Mouse (Mus musculus) liver, embryonic 14 days (tissue): ENCODE measurements around the gene Rnaseh2b. TPM values are rescaled to one million over a fixed set of nuclear protein-coding genes. Genes with fewer than 3 reads are reported as not detected.

ENCODE experiments used
- polyA plus RNA-seq: library from polyadenylated mRNA; depleted of rRNA; stranded (reverse); fragments of >200 nt; gene quantifications from 2 replicates; pipeline ENCODE4 v1.2.3, GENCODE M21; 2012; rRNA removed

Gene Rnaseh2b
- polyA plus RNA-seq = 33.4 and 37.4 TPM in 2 replicates

DNA sequence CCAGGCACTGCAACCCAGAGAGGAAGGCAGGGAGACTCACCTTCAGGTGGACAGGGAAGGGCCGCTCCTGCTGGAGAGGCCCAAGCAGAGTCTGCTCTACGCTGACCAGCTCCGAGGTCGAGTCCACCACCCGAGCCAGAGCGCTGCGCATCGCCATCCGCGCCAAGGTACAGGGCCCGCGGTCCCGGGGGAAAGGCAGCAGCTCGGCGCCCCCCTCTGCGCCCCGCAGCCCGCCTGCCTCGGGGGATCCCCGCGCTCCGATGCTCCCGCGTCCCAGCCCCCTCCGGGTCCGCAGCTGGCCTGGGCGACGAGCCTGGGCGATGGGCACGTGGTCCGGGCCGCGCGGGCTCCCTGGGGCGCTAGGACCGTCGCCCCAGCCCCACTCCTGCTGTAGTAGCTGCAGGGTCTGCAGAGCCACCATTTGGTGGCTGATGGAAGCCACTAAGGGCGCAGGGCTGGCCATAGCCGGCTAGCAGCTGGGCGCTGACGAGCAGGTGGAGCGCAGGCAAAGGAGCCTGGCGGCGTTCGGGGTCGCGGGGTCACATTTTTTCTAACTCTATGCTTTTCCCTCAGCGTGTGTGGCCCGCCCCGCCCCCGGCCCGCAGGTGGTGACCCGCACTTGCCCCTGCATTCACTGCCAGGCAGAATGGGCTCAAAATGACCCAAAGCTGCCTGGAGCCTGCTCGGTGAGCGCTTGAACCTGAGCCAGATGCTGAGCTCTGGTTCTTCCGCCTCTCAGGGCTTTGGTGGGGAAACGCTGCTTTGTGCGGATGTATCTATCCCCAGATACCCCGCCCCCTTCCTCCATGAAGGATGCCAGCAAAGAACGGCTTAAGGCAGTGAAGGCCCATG is at the start of gene Rnaseh2b, which contains the start of gene Dleu7:
Gene Rnaseh2b, plus strand, starts transcription at position 102 of the 852 bp plus-strand sequence.
Gene Dleu7, minus strand, starts transcription at position 560 of the 852 bp plus-strand sequence.

Other genes with a start within 250 kb of the Rnaseh2b start
- 0.08 and 0.12 TPM in 2 replicates for gene Dleu7, start 458 bp downstream of the Rnaseh2b start, polyA plus RNA-seq
- 0.02 TPM in 1 of 2 replicates, not detected in the other for gene Gucy1b2, start 163.7 kb downstream of the Rnaseh2b start, polyA plus RNA-seq